10 mouse cellular contexts compared by ENCODE assay signal in genomic region chr7:57473811-57474525, GRCm38 (mm10). TPM values are rescaled to one million over a fixed set of nuclear protein-coding genes. Genes with fewer than 3 reads are reported as not detected.
DNase-seq lines count a peak whose midpoint lies in the region; TF ChIP-seq lines count a peak whose summit lies in the region.
"Had no signal": no experiment of that assay in that cellular context is flagged by ENCODE, and none has a peak within 500 bp of the region (broad histone marks: within the 10 kb centered on the region; RNA-seq: fewer than 3 reads in every experiment).

No protein-coding gene starts in this region.

- H3K36me3 ChIP-seq in CH12.LX (replicated peaks in 1 of 2; ENCODE audit: control insufficient read depth in 1 of 2, insufficient read depth in 1 of 2, low read length in 1 of 2), result no peaks in the 10 kb centered on the region
- H3K36me3 ChIP-seq: embryonic facial prominence, embryonic 12.5 days; lung, embryonic 15.5 days had no signal

- H3K27ac ChIP-seq in CH12.LX (ENCODE audit: insufficient read depth, low read depth), result no peak overlapping the region
- H3K27ac ChIP-seq: embryonic facial prominence, embryonic 12.5 days; lung, embryonic 15.5 days had no signal

- no peak overlapping the region for H3K4me2 ChIP-seq in CH12.LX (ENCODE audit: insufficient read depth, low read depth, poor library complexity, severe bottlenecking)
- H3K4me2 ChIP-seq: embryonic facial prominence, embryonic 12.5 days; lung, embryonic 15.5 days had no signal

- TF ChIP-seq CTCF in CH12.LX (conservative IDR thresholded peaks at IDR 0.05 in 1 of 2, IDR thresholded peaks at IDR 0.05 in 1 of 2; ENCODE audit: low read depth in 2 of 2, low read length in 2 of 2), result peak in 1 of 2 experiments; percentile 39; a peak in 2 of 4 replicates

- H3K9ac ChIP-seq in CH12.LX (ENCODE audit: insufficient read depth, low read depth), result no peak overlapping the region
- H3K9ac ChIP-seq: embryonic facial prominence, embryonic 12.5 days; lung, embryonic 15.5 days had no signal

- no peak overlapping the region for H3K4me3 ChIP-seq in CH12.LX (replicated peaks in 1 of 3; ENCODE audit: low read depth in 2 of 3, low read length in 2 of 3, poor library complexity in 1 of 3)
- H3K4me3 ChIP-seq: embryonic facial prominence, embryonic 12.5 days; lung, embryonic 15.5 days had no signal

- H3K4me1 ChIP-seq in CH12.LX (ENCODE audit: control insufficient read depth in 1 of 2, insufficient read depth in 2 of 2), result no peaks in the 10 kb centered on the region
- H3K4me1 ChIP-seq: embryonic facial prominence, embryonic 12.5 days; lung, embryonic 15.5 days had no signal

- TF ChIP-seq RAD21 in CH12.LX (IDR thresholded peaks at IDR 0.05; ENCODE audit: low read depth, low read length), result peak; percentile 31

- intact Hi-C loops in heart, postnatal 36 days (cut with DNase I), result loop anchor here (2.0 kb wide), 1 partner anchor 1183 kb away; no protein-coding TSS in a partner anchor

- DNase-seq in CH12.LX (ENCODE audit: extremely low read depth), result no peak
- DNase-seq in Muller cell, postnatal 12 days (ENCODE audit: inconsistent ontology term), result peak; percentile 8
- DNase-seq in cerebellum, postnatal 25 days, result peak; percentile 13 to 48
- DNase-seq in heart, postnatal 36 days, result peak; percentile 5
- peak; percentile 64 for DNase-seq in layer of hippocampus, adult 9-11 months
- peak; percentile 14 for DNase-seq in neural tube, embryonic 10.5 days (ENCODE audit: extremely low spot score, low spot score)
- no peak for DNase-seq in testis, postnatal 10 days (ENCODE audit: low spot score)
- no peak for DNase-seq in natural killer cell, adult 2 months (ENCODE audit: low spot score in 2 of 2)

- H3K27me3 ChIP-seq in CH12.LX (replicated peaks), result no peaks in the 10 kb centered on the region
- H3K27me3 ChIP-seq: embryonic facial prominence, embryonic 12.5 days; lung, embryonic 15.5 days had no signal

- TF ChIP-seq POLR2A in CH12.LX (IDR thresholded peaks at IDR 0.05; ENCODE audit: low read depth, low read length), result no peak

- no peak for TF ChIP-seq EP300 in CH12.LX (IDR thresholded peaks at IDR 0.05; ENCODE audit: low read length)

- H3K9me3 ChIP-seq in CH12.LX (replicated peaks; ENCODE audit: low read length), result peaks cover 50% of the 10 kb centered on the region
- H3K9me3 ChIP-seq: embryonic facial prominence, embryonic 12.5 days; lung, embryonic 15.5 days had no signal

- in situ Hi-C loops in CH12.LX (cut with MboI; ENCODE audit: low pct_ligation_motif_present, low pct_unique_long_range_greater_than_20kb, low sequenced_read_pairs), result no loop called here

- dilution Hi-C loops in CH12.LX (cut with MboI; ENCODE audit: extremely low pct_ligation_motif_present, extremely low pct_unique_long_range_greater_than_20kb, low sequenced_read_pairs), result no loop called here

- no peaks in the 10 kb centered on the region for H3K79me2 ChIP-seq in CH12.LX (replicated peaks; ENCODE audit: control insufficient read depth, extremely low read depth, insufficient read depth, poor library complexity, severe bottlenecking)

TF ChIP-seq in CH12.LX, 34 proteins besides CTCF, POLR2A, EP300 and RAD21:
- TF ChIP-seq ELF1 (IDR thresholded peaks at IDR 0.05; ENCODE audit: low read depth, low read length) (no peak), SMC3 (IDR thresholded peaks at IDR 0.05; ENCODE audit: low read depth, low read length) (peak; percentile 16; the same call in 1 of the 2 replicates)

RNA-seq across cellular contexts. Expression of gene Gabra5, which starts 35.9 kb away (rescaled TPM):
- total RNA-seq in CH12.LX (2012; rRNA removed) (not detected in 2 replicates), CH12.LX (2014; rRNA removed) (not detected in 2 replicates)
- polyA plus RNA-seq in CH12.LX (2012; ENCODE audit: insufficient read length, low read depth), result not detected in 2 replicates
- total RNA-seq in heart, postnatal 36 days (2021), result not detected
- polyA plus RNA-seq: lung, embryonic 15.5 days had no signal

RNA-seq across cellular contexts. Expression of gene Gabrb3, which starts 54.5 kb away (rescaled TPM):
- total RNA-seq in CH12.LX (2012; rRNA removed) (not detected in 2 replicates), CH12.LX (2014; rRNA removed) (not detected in 2 replicates)
- polyA plus RNA-seq in CH12.LX (2012; ENCODE audit: insufficient read length, low read depth), result not detected in 2 replicates
- 1 to 10 TPM in 1 of 2 experiments, under 1 TPM in 1; 0.42 to 1.6 TPM for total RNA-seq in heart, postnatal 36 days (2021)

Comparison
In these comparisons a context has a peak if more than half of its experiments do, and no peak if none do; other contexts are left out.
1. DNase-seq: peak in Muller cell, postnatal 12 days (single experiment), cerebellum, postnatal 25 days (2 of 2), heart, postnatal 36 days (2 of 2), layer of hippocampus, adult 9-11 months (single experiment) and neural tube, embryonic 10.5 days (single experiment); none in CH12.LX (single experiment), testis, postnatal 10 days (single experiment) and natural killer cell, adult 2 months (0 of 2).